Mouse (Mus musculus) embryonic stem cell, embryonic (primary cell): ENCODE results near the gene Cnpy1.

ENCODE experiments used
- CTCF ChIA-PET, 4 experiments: fragments of 300-600 bp in 2 of 4; fragments of 350-600 bp in 2 of 4; sonication (Branson Sonifier 250); formaldehyde crosslinking; loops; one replicate each; lab custom pipeline; 2022; ENCODE audit warnings: inconsistent platforms in 2 of 4; lab: Charles Lee
- POLR2A ChIA-PET, 4 experiments: fragments of 300-600 bp in 2 of 4; fragments of 350-600 bp in 2 of 4; sonication (Branson Sonifier 250); formaldehyde crosslinking; loops; one replicate each; lab custom pipeline; 2022; ENCODE audit warnings: antibody characterized with exemption in 4 of 4, inconsistent platforms in 1 of 4; lab: Charles Lee

Cnpy1 gene

DNA sequence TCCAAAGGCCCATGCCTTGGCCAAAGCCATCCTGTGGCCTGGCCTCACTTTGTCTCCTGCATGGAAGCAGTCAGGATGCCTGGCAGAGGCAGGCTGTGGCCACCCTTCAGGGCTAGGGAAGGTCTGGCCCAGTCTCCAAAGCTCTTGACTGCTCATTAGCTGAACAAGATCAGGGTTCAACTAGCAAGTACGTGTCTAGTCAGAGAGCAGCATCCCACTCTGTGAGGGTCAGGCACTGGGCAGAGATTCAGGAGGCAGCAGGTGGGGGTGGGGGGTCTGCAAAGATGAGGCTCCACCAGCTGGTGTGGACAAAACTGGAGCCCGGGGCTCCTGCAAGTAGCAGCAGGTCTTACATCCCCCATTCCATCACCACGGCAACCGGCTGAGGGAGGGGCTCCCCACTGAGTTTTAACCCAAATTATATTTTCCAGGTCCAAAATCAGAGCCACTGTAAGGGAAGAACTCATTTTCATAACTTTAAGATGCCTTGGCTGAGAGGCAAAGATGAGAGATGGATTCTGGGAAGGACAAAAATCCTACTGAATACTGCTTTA is 5.7 kb upstream of the Cnpy1 start:
- CTCF ChIA-PET, result no interaction called here
- POLR2A ChIA-PET, result no interaction called here

- POLR2A ChIA-PET, result no interaction called here
- CTCF ChIA-PET, result interaction anchor here in 1 of 4 experiments (1.2 kb wide), 1 partner anchor 12 kb away, joined by 6 read pairs; no protein-coding TSS in a partner anchor
These were observed 4.9 kb upstream of the Cnpy1 start for GRCm38 (mm10) chr5:28250479-28250878.

DNA sequence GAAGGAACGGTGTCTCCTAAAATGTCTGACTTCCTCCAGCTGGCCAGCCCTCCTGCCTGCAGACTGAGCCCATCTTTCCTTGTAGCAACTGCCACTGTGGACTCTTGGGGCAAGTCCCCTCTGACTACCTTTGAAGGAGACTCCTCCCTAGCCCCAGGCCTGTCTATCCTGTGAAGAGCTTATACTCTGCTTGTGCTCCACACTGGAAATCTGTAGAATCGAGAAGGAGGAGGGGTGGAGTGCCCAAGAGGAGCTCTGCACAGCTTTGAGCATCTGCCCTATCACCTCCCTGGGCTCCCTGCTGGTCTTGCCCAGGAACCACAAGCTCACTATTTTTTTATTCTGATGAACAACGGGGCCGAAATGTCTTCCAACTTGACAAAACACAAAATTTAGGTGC is 485 bp downstream of the Cnpy1 start:
- ChIA-PET CTCF (interaction anchor here in 1 of 4 experiments (0.7 kb wide), 1 partner anchor 16 kb away, joined by 7 read pairs; no protein-coding TSS in a partner anchor), POLR2A (interaction anchor here in 1 of 4 experiments (0.6 to 1.2 kb wide), 2 partner anchors 15 to 52 kb away, joined by 3 to 4 read pairs; no protein-coding TSS in a partner anchor)

GRCm38 (mm10) chr5:28243501-28244177 is 2.0 kb downstream of the Cnpy1 start:
- POLR2A ChIA-PET, result interaction anchor here in 1 of 4 experiments (0.5 kb wide), 1 partner anchor 36 kb away, joined by 3 read pairs; no protein-coding TSS in a partner anchor
- CTCF ChIA-PET, result no interaction called here

- CTCF ChIA-PET, result no interaction called here
- POLR2A ChIA-PET, result no interaction called here
These were observed 4.2 kb downstream of the Cnpy1 start for GRCm38 (mm10) chr5:28241423-28241822.

- CTCF ChIA-PET, result interaction anchor here in 1 of 4 experiments (0.6 kb wide), 1 partner anchor 1188 kb away, joined by 4 read pairs; no protein-coding TSS in a partner anchor
- POLR2A ChIA-PET, result no interaction called here
These were observed 5.8 kb downstream of the Cnpy1 start for GRCm38 (mm10) chr5:28239829-28240228.

DNA sequence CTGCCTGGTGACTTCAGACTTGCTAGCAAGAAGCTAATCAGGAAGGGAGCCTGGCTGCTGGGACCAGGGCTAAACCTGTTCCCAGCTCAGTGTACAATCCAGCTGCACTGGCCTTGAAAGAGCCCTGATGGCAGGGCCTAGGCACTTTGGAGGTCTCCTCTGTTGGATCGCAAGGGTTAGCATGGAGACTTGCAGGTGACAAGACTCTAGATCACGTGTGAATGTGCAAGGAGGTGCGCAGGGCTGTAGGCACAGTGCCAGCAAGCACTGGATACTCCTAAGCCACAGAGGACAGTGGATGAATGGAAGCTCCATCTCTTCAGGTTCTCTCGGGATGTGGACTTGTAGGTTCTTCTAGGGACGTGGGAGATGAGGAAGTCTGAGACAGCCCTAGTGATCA is 6.7 kb downstream of the Cnpy1 start:
- ChIA-PET CTCF (interaction anchor here in 2 of 4 experiments (1.1 to 1.8 kb wide), 9 partner anchors 8 to 145 kb away, joined by 3 to 8 read pairs (median 4); no protein-coding TSS in a partner anchor), POLR2A (interaction anchor here in 1 of 4 experiments (1.2 kb wide), 1 partner anchor 29 kb away, joined by 3 read pairs; no protein-coding TSS in a partner anchor)

GRCm38 (mm10) chr5:28238152-28238551 is 7.5 kb downstream of the Cnpy1 start:
- CTCF ChIA-PET, result interaction anchor here (0.6 to 1.8 kb wide), 20 partner anchors 9 to 494 kb away, joined by 3 to 8 read pairs (median 3); no protein-coding TSS in a partner anchor
- POLR2A ChIA-PET, result interaction anchor here in 3 of 4 experiments (0.6 to 1.5 kb wide), 8 partner anchors 24 to 79 kb away, joined by 3 to 5 read pairs (median 3); no protein-coding TSS in a partner anchor

DNA sequence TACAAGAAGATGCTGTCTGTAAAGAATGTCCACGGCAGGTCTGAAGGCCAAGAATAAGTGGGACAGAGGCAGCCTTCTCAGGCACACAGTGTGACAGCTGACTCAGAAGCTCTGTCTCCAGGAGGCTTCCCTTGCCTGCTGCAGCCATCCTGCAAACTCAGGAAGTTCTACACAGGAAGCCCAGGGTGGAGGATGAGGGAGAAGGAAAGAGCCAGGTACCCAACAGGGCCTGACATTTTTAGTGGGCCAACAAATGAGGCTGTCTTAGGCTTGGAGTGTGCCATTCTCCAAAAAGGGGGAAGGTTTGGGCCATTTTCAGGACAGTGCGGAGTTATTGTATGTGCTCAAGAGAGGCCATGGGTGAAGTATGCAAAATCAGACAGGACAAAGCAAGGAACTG is 7.9 kb downstream of the Cnpy1 start:
- POLR2A ChIA-PET, result interaction anchor here in 3 of 4 experiments (0.6 to 1.5 kb wide), 7 partner anchors 25 to 79 kb away, joined by 3 to 5 read pairs (median 3); no protein-coding TSS in a partner anchor
- CTCF ChIA-PET, result interaction anchor here (0.6 to 1.8 kb wide), 18 partner anchors 9 to 494 kb away, joined by 3 to 8 read pairs (median 4); no protein-coding TSS in a partner anchor

DNA sequence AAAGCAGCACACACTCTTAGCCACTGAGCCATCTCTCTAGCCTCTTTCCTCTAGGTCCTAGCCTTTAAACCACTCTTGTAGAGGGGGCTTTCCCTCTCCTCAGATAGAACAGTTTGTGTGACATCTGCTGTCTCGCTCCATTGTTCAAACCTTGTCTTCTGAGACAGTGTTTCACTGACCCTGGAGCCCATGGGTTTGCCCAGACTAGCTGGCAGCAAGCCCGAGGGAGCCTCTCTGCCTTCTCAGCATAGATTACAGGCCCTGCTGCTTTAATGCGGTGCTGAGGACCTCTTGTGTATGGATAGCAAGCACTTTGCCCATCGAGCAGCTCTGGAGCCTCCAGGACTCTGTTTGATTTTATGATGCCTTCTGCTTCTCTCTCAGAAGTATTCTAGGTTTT is 8.6 kb downstream of the Cnpy1 start:
- ChIA-PET POLR2A (interaction anchor here in 3 of 4 experiments (1.1 to 1.5 kb wide), 3 partner anchors 28 to 79 kb away, joined by 3 to 4 read pairs (median 3); no protein-coding TSS in a partner anchor), CTCF (interaction anchor here in 2 of 4 experiments (0.5 to 1.8 kb wide), 5 partner anchors 13 to 144 kb away, joined by 3 to 8 read pairs (median 4); no protein-coding TSS in a partner anchor)

DNA sequence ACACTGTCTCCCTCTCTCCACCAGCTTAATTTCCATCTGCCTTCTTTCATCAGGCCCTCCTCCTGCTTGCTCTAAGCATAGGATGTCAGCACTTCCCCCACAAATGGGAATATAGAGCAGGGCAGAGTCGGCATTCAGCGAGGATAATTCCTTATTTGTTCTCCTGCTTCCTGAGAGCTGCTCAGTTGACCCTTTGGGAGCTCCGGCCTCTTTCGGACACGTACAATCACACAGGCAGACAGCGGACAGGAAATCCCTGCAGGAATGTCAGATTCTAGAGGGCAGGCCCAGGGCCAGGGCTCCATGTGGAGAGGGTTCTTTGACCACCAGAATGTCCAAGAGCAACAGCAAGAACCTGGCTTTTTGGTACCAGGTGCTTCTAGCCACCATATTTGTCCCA is 9.5 kb downstream of the Cnpy1 start:
- CTCF ChIA-PET, result interaction anchor here in 1 of 4 experiments (0.7 kb wide), 1 partner anchor 57 kb away, joined by 3 read pairs; no protein-coding TSS in a partner anchor
- POLR2A ChIA-PET, result interaction anchor here in 1 of 4 experiments (0.6 kb wide), 1 partner anchor 10 kb away, joined by 3 read pairs; the partner anchor contains the start of gene Cnpy1

DNA sequence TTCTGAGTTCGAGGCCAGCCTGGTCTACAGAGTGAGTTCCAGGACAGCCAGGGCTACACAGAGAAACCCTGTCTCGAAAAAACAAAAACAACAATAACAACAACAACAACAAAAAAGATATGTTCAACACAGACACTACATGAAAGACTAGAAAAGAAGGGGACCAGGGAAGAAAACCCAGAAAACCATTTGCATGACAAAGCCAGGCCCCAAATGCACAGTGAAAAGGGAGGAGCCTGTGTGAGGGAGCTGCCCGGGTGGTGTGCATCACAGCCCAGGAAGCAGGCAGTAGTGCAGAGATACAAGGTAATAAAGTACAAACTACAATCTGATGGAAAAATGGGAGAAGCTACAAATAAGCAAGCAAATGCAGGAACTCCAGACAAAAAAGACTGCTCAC is 13.5 kb downstream of the Cnpy1 start:
- ChIA-PET CTCF (interaction anchor here in 1 of 4 experiments (0.5 kb wide), 1 partner anchor 1072 kb away, joined by 3 read pairs; no protein-coding TSS in a partner anchor), POLR2A (no interaction called here)

DNA sequence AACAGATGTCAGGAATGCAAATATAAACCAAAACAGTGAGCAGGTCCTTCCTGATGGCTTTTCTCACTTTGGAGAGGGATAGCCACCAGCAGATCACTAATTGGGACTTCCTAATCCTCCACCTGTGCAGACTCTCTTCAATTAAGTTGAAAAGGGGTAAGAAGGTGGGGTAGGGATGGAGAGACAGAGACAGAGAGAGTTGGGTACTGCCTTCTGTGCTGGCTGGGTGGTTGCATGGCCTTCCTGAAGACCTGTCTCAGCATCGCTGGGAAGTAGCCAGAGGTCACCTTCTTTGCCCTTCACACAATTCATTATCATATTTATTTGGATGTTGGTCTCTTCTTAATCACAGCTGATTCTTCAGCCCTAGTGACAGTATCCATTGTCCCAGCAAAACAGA is 26.0 kb downstream of the Cnpy1 start:
- CTCF ChIA-PET, result no interaction called here

GRCm38 (mm10) chr5:28213441-28213840 is 32.2 kb downstream of the Cnpy1 start:
- ChIA-PET POLR2A (interaction anchor here in 1 of 4 experiments (1.2 to 1.7 kb wide), 2 partner anchors 15 to 29 kb away, joined by 3 to 5 read pairs; no protein-coding TSS in a partner anchor), CTCF (no interaction called here)

More for the DNA sequence above, 26.0 kb downstream of the Cnpy1 start:
- POLR2A ChIA-PET, result no interaction called here

- CTCF ChIA-PET, result interaction anchor here in 2 of 4 experiments (0.6 to 0.7 kb wide), 2 partner anchors 25 to 250 kb away, joined by 3 to 4 read pairs; no protein-coding TSS in a partner anchor
- POLR2A ChIA-PET, result interaction anchor here in 3 of 4 experiments (0.6 to 5.8 kb wide), 12 partner anchors 12 to 1067 kb away, joined by 3 to 47 read pairs (median 4); no protein-coding TSS in a partner anchor
These were observed 33.8 kb downstream of the Cnpy1 start for GRCm38 (mm10) chr5:28211651-28212310.

GRCm38 (mm10) chr5:28210591-28211550 is 34.7 kb downstream of the Cnpy1 start:
- ChIA-PET POLR2A (interaction anchor here (0.6 to 5.8 kb wide), 24 partner anchors 11 to 1068 kb away, joined by 3 to 47 read pairs (median 4); partner anchors contain the start of genes En2 (in 1 of the 4), Paxip1 (in 1 of the 4) and Rbm33 (in 1 of the 4)), CTCF (interaction anchor here in 2 of 4 experiments (0.6 to 1.0 kb wide), 4 partner anchors 26 to 251 kb away, joined by 3 to 4 read pairs (median 3); no protein-coding TSS in a partner anchor)
